Mouse (Mus musculus) heart, adult 2 months (tissue): ENCODE results near the gene Rasgrf2.

ENCODE experiments used
- CTCF ChIP-seq: fragments of 200-600 bp; IDR thresholded peaks from 2 replicates; pipeline ENCODE4 v1.8.1; 2022; ENCODE audit warnings: antibody characterized with exemption, mild to moderate bottlenecking, moderate library complexity
- POLR2A ChIP-seq: fragments of 200-500 bp; IDR thresholded peaks from 2 replicates; pipeline ENCODE4 v1.6.1; 2011; ENCODE audit warnings: mild to moderate bottlenecking, low read depth, low read length, control low read depth; ENCODE audit not compliant: insufficient read depth

DNA sequence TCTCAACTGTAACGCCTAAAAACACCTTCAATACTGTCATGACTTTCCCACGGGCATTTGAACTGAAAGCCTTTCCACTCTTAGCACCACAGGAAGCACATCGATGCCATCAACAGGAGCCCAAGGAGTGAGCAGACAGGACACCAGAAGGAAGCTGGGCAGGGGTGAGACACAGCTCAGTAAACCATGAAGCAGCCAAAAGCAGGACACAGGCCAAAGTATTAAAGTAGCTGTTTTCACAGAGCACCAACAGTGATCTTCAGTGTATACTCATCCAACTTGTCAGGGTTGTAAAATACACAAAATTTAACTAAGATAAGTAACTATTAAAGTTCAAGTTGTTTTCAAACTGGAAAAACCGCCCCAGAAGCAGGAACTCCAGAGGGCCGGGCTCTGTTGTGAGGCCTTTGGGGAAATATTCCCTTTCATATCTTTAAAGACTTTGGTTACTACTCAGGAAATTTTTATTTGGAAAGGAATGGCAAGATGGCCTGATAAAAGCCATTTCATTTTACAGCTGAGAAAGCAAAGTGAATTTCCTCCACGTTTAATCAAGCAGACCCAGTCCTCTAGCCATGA is 37.7 kb downstream of the Rasgrf2 start:
- no peak for TF ChIP-seq POLR2A
- no peak for TF ChIP-seq CTCF
